Mouse (Mus musculus): ENCODE measurements around the gene Catsperd. TPM values are rescaled to one million over a fixed set of nuclear protein-coding genes. Genes with fewer than 3 reads are reported as not detected.

Catsperd gene
- total and polyA plus RNA-seq, 3 experiments: 0.46 to 1.1 TPM; not detected in 1

- H3K9me3 ChIP-seq (replicated peaks; ENCODE audit: insufficient read depth, low read length): no peaks in the 10 kb centered on the region
- H3K27ac ChIP-seq (ENCODE audit: control insufficient read depth, low read depth, low read length): peak within 1 kb of the TSS; percentile 90
- H3K4me1 ChIP-seq (ENCODE audit: control insufficient read depth in 1 of 2, insufficient read depth in 2 of 2, low read length in 2 of 2): peaks cover 0 to 13% of the 10 kb centered on the region in 2 experiments; a peak in 2 of 4 replicates
- DNase-seq (ENCODE audit: low read depth, low spot score): peak; percentile 99
- peak within 1 kb of the TSS; percentile 83 to 88 for H3K4me3 ChIP-seq (ENCODE audit: control insufficient read depth in 1 of 2, insufficient read depth in 1 of 2, low read depth in 2 of 2, low read length in 2 of 2)
- no peaks in the 10 kb centered on the region for H3K27me3 ChIP-seq (ENCODE audit: control insufficient read depth in 1 of 2, insufficient read depth in 2 of 2, low read length in 2 of 2)
- H3K36me3 ChIP-seq (ENCODE audit: control insufficient read depth in 1 of 2, insufficient read depth in 2 of 2, low read length in 2 of 2): peaks cover 2 to 7% of the 10 kb centered on the region in 2 experiments; a peak in 3 of 4 replicates
- H3K9ac ChIP-seq (ENCODE audit: control insufficient read depth, low read depth, low read length, poor library complexity, severe bottlenecking): peak within 1 kb of the TSS; percentile 88
- peaks cover 31% of the 10 kb centered on the region for H3K79me2 ChIP-seq (ENCODE audit: control insufficient read depth, insufficient read depth, low read length, poor library complexity)
- peak; percentile 69; the same call in 1 of the 2 replicates for TF ChIP-seq MAZ (IDR thresholded peaks at IDR 0.05; ENCODE audit: low read depth, low read length)
- no peak for TF ChIP-seq RAD21 (IDR thresholded peaks at IDR 0.05; ENCODE audit: low read depth, low read length)
- TF ChIP-seq MAX (IDR thresholded peaks at IDR 0.05; ENCODE audit: low read length): peak; percentile 76
- peak in 1 of 3 experiments; percentile 31; a peak in 2 of 6 replicates for TF ChIP-seq CTCF (IDR thresholded peaks at IDR 0.05 in 2 of 3, conservative IDR thresholded peaks at IDR 0.05 in 1 of 3; ENCODE audit: control insufficient read depth in 1 of 3, insufficient read depth in 1 of 3, low read depth in 2 of 3, low read length in 3 of 3, poor library complexity in 1 of 3, severe bottlenecking in 1 of 3)
- TF ChIP-seq HCFC1 (IDR thresholded peaks at IDR 0.05; ENCODE audit: low read depth, low read length): peak; percentile 99
- peak; percentile 84; the same call in 1 of the 2 replicates for TF ChIP-seq USF1 (IDR thresholded peaks at IDR 0.05; ENCODE audit: low read depth, low read length)
- TF ChIP-seq MAFK (IDR thresholded peaks at IDR 0.05; ENCODE audit: borderline replicate concordance, low read depth, low read length): no peak
- TF ChIP-seq NELFE (IDR thresholded peaks at IDR 0.05; ENCODE audit: low read depth, low read length): peak; percentile 96
- peak; percentile 93 for TF ChIP-seq POLR2AphosphoS2 (IDR thresholded peaks at IDR 0.05; ENCODE audit: low read length)
- no peak for TF ChIP-seq GABPA (IDR thresholded peaks at IDR 0.05; ENCODE audit: low read depth, low read length)
- TF ChIP-seq EP300 (IDR thresholded peaks at IDR 0.05; ENCODE audit: low read depth in 1 of 2, low read length in 2 of 2): 0 out of 4 replicates have a peak, but pooled peaks of 1 of the 2 experiments have one; percentile 21
- TF ChIP-seq ELF1 (IDR thresholded peaks at IDR 0.05; ENCODE audit: low read depth, low read length): peak; percentile 97
- peak; percentile 91; the same call in 1 of the 2 replicates for TF ChIP-seq ZMIZ1 (IDR thresholded peaks at IDR 0.05; ENCODE audit: low read depth, low read length)
- TF ChIP-seq JUND (IDR thresholded peaks at IDR 0.05; ENCODE audit: low read depth, low read length): no peak
- TF ChIP-seq TAL1 (IDR thresholded peaks at IDR 0.05; ENCODE audit: low read length): no peak
- peak; percentile 58; the same call in 1 of the 2 replicates for TF ChIP-seq TCF12 (IDR thresholded peaks at IDR 0.05; ENCODE audit: low read depth, low read length)
- no peak for TF ChIP-seq CHD2 (IDR thresholded peaks at IDR 0.05; ENCODE audit: low read length)
- TF ChIP-seq SIN3A (IDR thresholded peaks at IDR 0.05; ENCODE audit: low read length): peak; percentile 81
- peak; percentile 66 to 91; a peak in 2 of 4 replicates for TF ChIP-seq POLR2A (IDR thresholded peaks at IDR 0.05; ENCODE audit: control insufficient read depth in 1 of 2, insufficient read depth in 1 of 2, low read depth in 1 of 2, low read length in 2 of 2, poor library complexity in 1 of 2)
- no peak; the same call in 1 of the 2 replicates for TF ChIP-seq RCOR1 (IDR thresholded peaks at IDR 0.05; ENCODE audit: low read depth, low read length)
- peak; percentile 91 for TF ChIP-seq MXI1 (IDR thresholded peaks at IDR 0.05; ENCODE audit: low read depth, low read length)
- TF ChIP-seq ZKSCAN1 (IDR thresholded peaks at IDR 0.05; ENCODE audit: low read depth, low read length): no peak
- peak; percentile 51; the same call in 1 of the 2 replicates for TF ChIP-seq NRF1 (IDR thresholded peaks at IDR 0.05; ENCODE audit: insufficient read depth, low read depth, low read length, poor library complexity, severe bottlenecking)
- peak; percentile 54; the same call in 1 of the 2 replicates for TF ChIP-seq E2F4 (IDR thresholded peaks at IDR 0.05; ENCODE audit: borderline replicate concordance, low read depth, low read length)
- TF ChIP-seq BHLHE40 (IDR thresholded peaks at IDR 0.05; ENCODE audit: borderline replicate concordance, low read depth, low read length): peak; percentile 93
- TF ChIP-seq ETS1 (IDR thresholded peaks at IDR 0.05; ENCODE audit: low read depth, low read length): peak; percentile 65
- no peak for TF ChIP-seq MEF2A (IDR thresholded peaks at IDR 0.05; ENCODE audit: extremely low read depth, insufficient replicate concordance, low read depth, low read length, poor library complexity, severe bottlenecking)
- peak; percentile 24; the same call in 1 of the 2 replicates for TF ChIP-seq GATA1 (IDR thresholded peaks at IDR 0.05; ENCODE audit: low read depth, low read length)
- peak; percentile 82 for TF ChIP-seq TBP (IDR thresholded peaks at IDR 0.05; ENCODE audit: low read depth, low read length)
- no peak for TF ChIP-seq UBTF (IDR thresholded peaks at IDR 0.05; ENCODE audit: borderline replicate concordance, insufficient read depth, low read depth, low read length)
- no peak for TF ChIP-seq MYB (IDR thresholded peaks at IDR 0.05; ENCODE audit: low read depth, low read length)
- TF ChIP-seq SMC3 (IDR thresholded peaks at IDR 0.05; ENCODE audit: low read depth, low read length): 0 out of 2 replicates have a peak, but pooled peaks have one; percentile 13
- no peak for TF ChIP-seq CHD1 (IDR thresholded peaks at IDR 0.05; ENCODE audit: low read depth, low read length)
- peak; percentile 92 for TF ChIP-seq KAT2A (conservative IDR thresholded peaks at IDR 0.05; ENCODE audit: low read depth, low read length)
- no peak for TF ChIP-seq USF2 (IDR thresholded peaks at IDR 0.05; ENCODE audit: borderline replicate concordance in 1 of 2, insufficient read depth in 1 of 2, low read depth in 1 of 2, low read length in 2 of 2)
Observed at GRCm38 (mm10) chr17:56609452-56610171, 18.3 kb upstream of the Catsperd start, which contains the start of gene 2410015M20Rik. Gene 2410015M20Rik, minus strand, starts transcription at chr17:56609771.

All from MEL (cell line).